Mouse (Mus musculus) ovary, adult 18-20 months (tissue): Measurements from ENCODE around the gene Speer4a.
"Not testable (repeated sequence)": the region's sequence is repeated elsewhere in the genome, so short reads cannot be mapped to it uniquely, and the experiment has no call there.

Experiments
- DNase-seq: peaks from one replicate; pipeline ENCODE4 v3.0.0; 2022; ENCODE audit warnings: low spot score, mixed read lengths

Gene Speer4a

GRCm38 (mm10) chr5:26039458-26039857 lies at the start of gene Speer4a:
Gene Speer4a, minus strand, starts transcription at chr5:26039558.
- DNase-seq, result not testable (repeated sequence)

- DNase-seq, result not testable (repeated sequence)
Measured at GRCm38 (mm10) chr5:26079023-26079422, 39.7 kb upstream of the Speer4a start.

GRCm38 (mm10) chr5:26070716-26071115 lies 31.4 kb upstream of the Speer4a start:
- no peak for DNase-seq

GRCm38 (mm10) chr5:26058481-26058880 lies 19.1 kb upstream of the Speer4a start, which contains the start of gene Gm7347:
Gene Gm7347, minus strand, starts transcription at chr5:26058581.
- DNase-seq, result not testable (repeated sequence)

- DNase-seq, result not testable (repeated sequence)
Measured at GRCm38 (mm10) chr5:26022816-26023215, 16.5 kb downstream of the Speer4a start, which contains the start of gene Gm5862. Gene Gm5862, minus strand, starts transcription at chr5:26022916.

- DNase-seq, result not testable (repeated sequence)
Measured at GRCm38 (mm10) chr5:26007697-26008096, 31.7 kb downstream of the Speer4a start.

- peak; percentile 63 for DNase-seq
Measured at GRCm38 (mm10) chr5:26006937-26007695, 32.2 kb downstream of the Speer4a start.

GRCm38 (mm10) chr5:26004698-26005097 lies 34.7 kb downstream of the Speer4a start, which contains the start of gene Gm1979:
Gene Gm1979, minus strand, starts transcription at chr5:26004798.
- not testable (repeated sequence) for DNase-seq

- DNase-seq, result not testable (repeated sequence)
Measured at GRCm38 (mm10) chr5:25988550-25988949, 50.8 kb downstream of the Speer4a start, which contains the start of gene Gm21698. Gene Gm21698, minus strand, starts transcription at chr5:25988650.
